Mouse (Mus musculus) retina, embryonic 14.5 days (tissue): ENCODE results near the gene Cphx3.
"Not testable (repeated sequence)": the region's sequence is repeated elsewhere in the genome, so short reads cannot be mapped to it uniquely, and the experiment has no call there.

Experiments used
- DNase-seq: peaks from one replicate; pipeline ENCODE4 v3.0.0-alpha.2; 2015; ENCODE audit warnings: low spot score

The Cphx3 gene

GRCm38 (mm10) chr14:26173955-26174354, 91.9 kb downstream of the Cphx3 start:
- not testable (repeated sequence) for DNase-seq

- not testable (repeated sequence) for DNase-seq
These were observed 92.9 kb downstream of the Cphx3 start for GRCm38 (mm10) chr14:26175028-26175427.

- not testable (repeated sequence) for DNase-seq
These were observed 99.6 kb downstream of the Cphx3 start for GRCm38 (mm10) chr14:26181660-26182059.

GRCm38 (mm10) chr14:26182380-26182779, 100.3 kb downstream of the Cphx3 start, which contains the start of gene Plac9b:
TSS of gene Plac9b (minus strand) at chr14:26182480.
- DNase-seq = not testable (repeated sequence)

- DNase-seq = not testable (repeated sequence)
These were observed 104.5 kb downstream of the Cphx3 start for GRCm38 (mm10) chr14:26186638-26187037.

- not testable (repeated sequence) for DNase-seq
These were observed 106.3 kb downstream of the Cphx3 start for GRCm38 (mm10) chr14:26188361-26188760.

- DNase-seq = not testable (repeated sequence)
These were observed 115.8 kb downstream of the Cphx3 start for GRCm38 (mm10) chr14:26197851-26198250.

GRCm38 (mm10) chr14:26206197-26206925, 124.3 kb downstream of the Cphx3 start:
- DNase-seq = not testable (repeated sequence)

GRCm38 (mm10) chr14:26206926-26207247, 124.8 kb downstream of the Cphx3 start, which contains the start of gene Tmem254b:
TSS of gene Tmem254b (minus strand) at chr14:26207041.
- not testable (repeated sequence) for DNase-seq

GRCm38 (mm10) chr14:26216233-26217000, 134.3 kb downstream of the Cphx3 start:
- DNase-seq = not testable (repeated sequence)

GRCm38 (mm10) chr14:26237183-26237582, 155.1 kb downstream of the Cphx3 start:
- not testable (repeated sequence) for DNase-seq

GRCm38 (mm10) chr14:26257756-26258617, 175.9 kb downstream of the Cphx3 start, which contains the start of gene Duxbl3:
TSS of gene Duxbl3 (plus strand) at chr14:26257962.
- DNase-seq = not testable (repeated sequence)

- not testable (repeated sequence) for DNase-seq
These were observed 176.6 kb downstream of the Cphx3 start for GRCm38 (mm10) chr14:26258729-26259128.
